In genomic region chr8:70696019-70696885, GRCm38 (mm10) we compare ENCODE assay signal across 8 mouse cellular contexts. TPM values are rescaled to one million over a fixed set of nuclear protein-coding genes. Genes with fewer than 3 reads are reported as not detected.
DNase-seq lines count a peak whose midpoint lies in the region; ATAC-seq and TF ChIP-seq lines count a peak whose summit lies in the region.

No protein-coding gene starts in this region.

- H3K9ac ChIP-seq in heart, embryonic 13.5 days, result peak overlapping the region; percentile 82
- H3K9ac ChIP-seq in kidney, postnatal 0 days (ENCODE audit: low read depth, low read length), result peak overlapping the region; percentile 44; the same call in 1 of the 2 replicates

- peak overlapping the region; percentile 97 for H3K27ac ChIP-seq in embryonic facial prominence, embryonic 10.5 days (replicated peaks)
- H3K27ac ChIP-seq in heart, embryonic 13.5 days (replicated peaks), result peak overlapping the region; percentile 100
- peak overlapping the region; percentile 99 for H3K27ac ChIP-seq in kidney, postnatal 0 days
- H3K27ac ChIP-seq in spleen, adult 2 months (ENCODE audit: insufficient read depth, low read length), result peak overlapping the region; percentile 92

- H3K4me3 ChIP-seq in embryonic facial prominence, embryonic 10.5 days, result peak overlapping the region; percentile 97
- H3K4me3 ChIP-seq in heart, embryonic 13.5 days, result peak overlapping the region; percentile 32
- H3K4me3 ChIP-seq in kidney, postnatal 0 days (replicated peaks; ENCODE audit: low read depth, low read length), result peak overlapping the region; percentile 21
- H3K4me3 ChIP-seq in spleen, adult 2 months (ENCODE audit: extremely low read depth, insufficient read depth, insufficient read length), result peak overlapping the region; percentile 0; the same call in 1 of the 2 replicates

- 7% methylated on average over 31 of the region's 31 CpGs for WGBS in embryonic facial prominence, embryonic 10.5 days
- WGBS in heart, embryonic 13.5 days, result 3% methylated on average over 31 of the region's 31 CpGs
- WGBS in kidney, postnatal 0 days, result 4% methylated on average over 30 of the region's 31 CpGs
- WGBS in spleen, adult 2 months, result 4% methylated on average over 31 of the region's 31 CpGs

- peak; percentile 23; the same call in 1 of the 2 replicates for ATAC-seq in heart, embryonic 13.5 days (ENCODE audit: extremely low read depth, insufficient number of reproducible peaks, low FRiP score, low TSS enrichment)
- peak; percentile 5 for ATAC-seq in kidney, postnatal 0 days (replicated peaks; ENCODE audit: low FRiP score, low read depth)

- H3K4me1 ChIP-seq in embryonic facial prominence, embryonic 10.5 days, result peaks cover 75% of the 10 kb centered on the region
- peaks cover 59% of the 10 kb centered on the region for H3K4me1 ChIP-seq in heart, embryonic 13.5 days
- H3K4me1 ChIP-seq in kidney, postnatal 0 days (replicated peaks; ENCODE audit: insufficient read depth, low read length), result peaks cover 39% of the 10 kb centered on the region
- H3K4me1 ChIP-seq in spleen, adult 2 months (ENCODE audit: control insufficient read depth, insufficient read depth, insufficient read length), result peaks cover 44% of the 10 kb centered on the region

- H3K36me3 ChIP-seq in embryonic facial prominence, embryonic 10.5 days (replicated peaks), result peaks cover 3% of the 10 kb centered on the region; the same call in 1 of the 2 replicates
- H3K36me3 ChIP-seq in heart, embryonic 13.5 days, result peaks cover 4% of the 10 kb centered on the region
- no peaks in the 10 kb centered on the region for H3K36me3 ChIP-seq in kidney, postnatal 0 days (ENCODE audit: insufficient read depth, low read length)
- H3K36me3 ChIP-seq in spleen, adult 2 months (ENCODE audit: control insufficient read depth, insufficient read depth, low read length), result peaks cover 4% of the 10 kb centered on the region

- H3K9me3 ChIP-seq in embryonic facial prominence, embryonic 10.5 days, result no peaks in the 10 kb centered on the region
- H3K9me3 ChIP-seq in heart, embryonic 13.5 days, result no peaks in the 10 kb centered on the region
- H3K9me3 ChIP-seq in kidney, postnatal 0 days (replicated peaks; ENCODE audit: low read length), result no peaks in the 10 kb centered on the region

- no peak for TF ChIP-seq CTCF in kidney, postnatal 0 days (IDR thresholded peaks at IDR 0.05; ENCODE audit: low read depth)
- no peak for TF ChIP-seq CTCF in spleen, adult 2 months (IDR thresholded peaks at IDR 0.05; ENCODE audit: extremely low read depth, insufficient read depth, insufficient read length, insufficient replicate concordance)

- peak overlapping the region; percentile 66 for H3K4me2 ChIP-seq in heart, embryonic 13.5 days
- H3K4me2 ChIP-seq in kidney, postnatal 0 days (ENCODE audit: low read length), result peak overlapping the region; percentile 53

- peaks cover 10% of the 10 kb centered on the region for H3K27me3 ChIP-seq in embryonic facial prominence, embryonic 10.5 days (replicated peaks; ENCODE audit: low read depth, poor library complexity, severe bottlenecking)
- no peaks in the 10 kb centered on the region for H3K27me3 ChIP-seq in heart, embryonic 13.5 days (replicated peaks)
- H3K27me3 ChIP-seq in kidney, postnatal 0 days (ENCODE audit: insufficient read depth, low read length), result no peaks in the 10 kb centered on the region
- H3K27me3 ChIP-seq in spleen, adult 2 months (ENCODE audit: control insufficient read depth, insufficient read depth, low read length), result no peaks in the 10 kb centered on the region

- peak; percentile 79 for DNase-seq in ovary, adult 18-20 months (ENCODE audit: low spot score)
- DNase-seq in ovary, postnatal 10 days (ENCODE audit: low spot score), result no peak
- peak; percentile 90 for DNase-seq in embryonic facial prominence, embryonic 10.5 days (ENCODE audit: low spot score)
- DNase-seq in kidney, postnatal 0 days (ENCODE audit: low spot score), result peak; percentile 86
- peak; percentile 83 to 90 for DNase-seq in lung, postnatal 4 days
- peak in 1 of 2 experiments; percentile 61 for DNase-seq in spleen, adult 2 months (ENCODE audit: low read depth in 1 of 2, low spot score in 2 of 2)
- no peak for DNase-seq in adipocyte (ENCODE audit: low spot score)

- no peak for TF ChIP-seq POLR2A in spleen, adult 2 months (IDR thresholded peaks at IDR 0.05; ENCODE audit: low read depth, low read length)

RNA-seq across cellular contexts. Expression of gene Jund, which starts 2.5 kb away (rescaled TPM):
- 58.7 and 61.7 TPM in 2 replicates for polyA plus RNA-seq in embryonic facial prominence, embryonic 10.5 days (2016; fragmentation: Nextera tagmentation; extraction: Ambion mirVana)
- polyA plus RNA-seq in heart, embryonic 13.5 days (2015; fragmentation: Nextera tagmentation; extraction: Ambion mirVana), result 68.6 and 76.9 TPM in 2 replicates
- 72.4 and 98.1 TPM in 2 replicates for polyA plus RNA-seq in kidney, postnatal 0 days (2015; fragmentation: Nextera tagmentation; extraction: Ambion mirVana)
- polyA plus RNA-seq in spleen, adult 2 months (2012; rRNA removed), result 269 and 455 TPM in 2 replicates

RNA-seq across cellular contexts. Expression of gene Iqcn, which starts 7.0 kb away (rescaled TPM):
- 0.05 TPM in 1 of 2 replicates, not detected in the other for polyA plus RNA-seq in embryonic facial prominence, embryonic 10.5 days (2016; fragmentation: Nextera tagmentation; extraction: Ambion mirVana)
- not detected in 2 replicates for polyA plus RNA-seq in heart, embryonic 13.5 days (2015; fragmentation: Nextera tagmentation; extraction: Ambion mirVana)
- 0.03 and 0.05 TPM in 2 replicates for polyA plus RNA-seq in kidney, postnatal 0 days (2015; fragmentation: Nextera tagmentation; extraction: Ambion mirVana)
- 0.08 and 0.09 TPM in 2 replicates for polyA plus RNA-seq in spleen, adult 2 months (2012; rRNA removed)

RNA-seq across cellular contexts. Expression of gene Gm3336, which starts 22.1 kb away (rescaled TPM):
- not detected in 2 replicates for polyA plus RNA-seq in embryonic facial prominence, embryonic 10.5 days (2016; fragmentation: Nextera tagmentation; extraction: Ambion mirVana)
- not detected in 2 replicates for polyA plus RNA-seq in heart, embryonic 13.5 days (2015; fragmentation: Nextera tagmentation; extraction: Ambion mirVana)
- 0.70 and 0.74 TPM in 2 replicates for polyA plus RNA-seq in kidney, postnatal 0 days (2015; fragmentation: Nextera tagmentation; extraction: Ambion mirVana)
- 0.65 and 0.92 TPM in 2 replicates for polyA plus RNA-seq in spleen, adult 2 months (2012; rRNA removed)

RNA-seq across cellular contexts. Expression of gene Lsm4, which starts 23.2 kb away (rescaled TPM):
- 347 and 351 TPM in 2 replicates for polyA plus RNA-seq in embryonic facial prominence, embryonic 10.5 days (2016; fragmentation: Nextera tagmentation; extraction: Ambion mirVana)
- 269 and 297 TPM in 2 replicates for polyA plus RNA-seq in heart, embryonic 13.5 days (2015; fragmentation: Nextera tagmentation; extraction: Ambion mirVana)
- polyA plus RNA-seq in kidney, postnatal 0 days (2015; fragmentation: Nextera tagmentation; extraction: Ambion mirVana), result 243 and 281 TPM in 2 replicates
- 109 and 137 TPM in 2 replicates for polyA plus RNA-seq in spleen, adult 2 months (2012; rRNA removed)

RNA-seq across cellular contexts. Expression of gene Pde4c, which starts 27.3 kb away (rescaled TPM):
- polyA plus RNA-seq in embryonic facial prominence, embryonic 10.5 days (2016; fragmentation: Nextera tagmentation; extraction: Ambion mirVana), result 0.20 and 0.69 TPM in 2 replicates
- 0.14 TPM in 1 of 2 replicates, not detected in the other for polyA plus RNA-seq in heart, embryonic 13.5 days (2015; fragmentation: Nextera tagmentation; extraction: Ambion mirVana)
- polyA plus RNA-seq in kidney, postnatal 0 days (2015; fragmentation: Nextera tagmentation; extraction: Ambion mirVana), result 8.0 and 9.5 TPM in 2 replicates
- 2.8 and 3.6 TPM in 2 replicates for polyA plus RNA-seq in spleen, adult 2 months (2012; rRNA removed)

Comparison
In these comparisons a context has a peak if more than half of its experiments do, and no peak if none do; other contexts are left out.
1. DNase-seq: peak in ovary, adult 18-20 months (single experiment), embryonic facial prominence, embryonic 10.5 days (single experiment), kidney, postnatal 0 days (single experiment) and lung, postnatal 4 days (2 of 2); none in ovary, postnatal 10 days (single experiment) and adipocyte (single experiment).
2. H3K4me3 ChIP-seq: peak in every context shown above with its lines; median percentile 97 in embryonic facial prominence, embryonic 10.5 days; 32 in heart, embryonic 13.5 days; 21 in kidney, postnatal 0 days; 0 in spleen, adult 2 months.
3. Peak in every context shown above with its lines, with median percentiles within 50 percentile points of each other: H3K27ac ChIP-seq.